Mouse (Mus musculus): Measurements from ENCODE around the gene Hdac5. TPM values are rescaled to one million over a fixed set of nuclear protein-coding genes. Genes with fewer than 3 reads are reported as not detected.

The Hdac5 gene
- polyA plus RNA-seq, 1 experiment from 2014 or later = 36.8 TPM

DNA sequence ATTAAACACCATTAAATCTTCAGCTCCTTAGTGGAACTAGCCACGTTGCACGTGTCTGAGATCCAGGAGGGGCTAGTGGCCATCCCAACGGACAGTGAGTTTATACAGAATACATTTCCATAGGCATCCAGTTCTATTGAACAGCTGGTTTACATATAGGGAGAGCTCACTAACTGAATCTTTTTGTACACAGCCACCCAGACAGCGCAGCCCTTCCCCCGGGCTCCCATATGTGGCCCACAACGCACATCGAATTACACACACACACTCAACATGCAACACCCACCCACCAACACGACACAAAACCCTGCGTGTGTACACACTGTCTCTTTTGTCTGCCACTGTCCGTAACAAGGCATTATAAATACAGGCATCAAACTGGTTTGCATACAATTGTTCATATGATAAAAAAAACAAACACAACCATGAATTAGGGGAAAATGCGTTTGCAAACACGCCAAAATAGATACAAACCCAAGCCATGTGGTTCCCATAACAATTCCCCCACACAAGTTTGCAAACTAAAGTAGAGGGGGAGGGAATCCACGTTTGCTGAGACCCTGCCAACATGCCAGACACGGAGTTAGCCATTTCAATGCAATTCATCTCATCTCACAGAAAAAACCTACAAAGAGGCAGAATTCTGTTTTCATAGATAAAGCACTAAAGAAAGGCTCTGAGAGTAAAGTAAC lies 15.8 kb upstream of the Hdac5 start:
- Histone ChIP-seq H3K4me3 (ENCODE audit: low read depth, low read length) (no peak overlapping the region; the same call in 1 of the 2 replicates), H3K27ac (ENCODE audit: low read depth, low read length) (no peak overlapping the region), H3K27me3 (ENCODE audit: control insufficient read depth, insufficient read depth, low read length) (no peaks in the 10 kb centered on the region), H3K9ac (ENCODE audit: low read length) (no peak overlapping the region), H3K4me1 (replicated peaks; ENCODE audit: control insufficient read depth, insufficient read depth, low read length) (peaks cover 16% of the 10 kb centered on the region; the same call in 1 of the 2 replicates), H3K4me2 (ENCODE audit: low read depth, low read length, severe bottlenecking) (peak overlapping the region; percentile 75; the same call in 1 of the 2 replicates), H3K9me3 (ENCODE audit: control insufficient read depth, low read length) (no peaks in the 10 kb centered on the region), H3K36me3 (ENCODE audit: control insufficient read depth, insufficient read depth, low read length) (no peaks in the 10 kb centered on the region)
- ATAC-seq (replicated peaks; ENCODE audit: low FRiP score) (no peak), DNase-seq (ENCODE audit: low spot score) (no peak)
- 62% methylated on average over 14 of the region's 14 CpGs for WGBS

DNA sequence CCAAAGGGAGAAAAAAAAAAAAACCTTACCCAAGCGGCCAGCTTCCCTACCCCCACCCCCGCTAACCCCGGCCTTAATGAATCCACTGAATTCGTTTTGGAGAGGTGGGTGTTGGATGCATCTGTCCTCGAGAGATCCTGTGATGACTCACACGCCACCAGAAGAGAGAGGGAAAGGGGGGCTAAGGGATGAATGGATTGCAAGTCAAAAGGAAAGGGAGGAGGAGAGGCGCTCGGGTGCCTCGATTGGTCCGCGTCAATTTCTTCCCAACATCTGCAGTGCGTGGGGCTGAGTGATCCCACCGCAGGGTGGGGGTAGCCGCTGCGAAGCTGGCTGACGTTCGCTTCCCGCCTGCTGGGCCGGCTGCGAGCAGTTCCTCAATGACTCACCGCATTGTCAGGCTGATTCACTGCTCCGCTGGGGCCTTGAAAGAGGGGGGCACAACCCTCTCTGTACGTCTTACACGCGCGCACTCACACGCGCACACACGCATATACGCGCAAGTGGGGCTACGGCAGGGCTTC lies 15.0 kb upstream of the Hdac5 start:
- WGBS = 2% methylated on average over 32 of the region's 32 CpGs

DNA sequence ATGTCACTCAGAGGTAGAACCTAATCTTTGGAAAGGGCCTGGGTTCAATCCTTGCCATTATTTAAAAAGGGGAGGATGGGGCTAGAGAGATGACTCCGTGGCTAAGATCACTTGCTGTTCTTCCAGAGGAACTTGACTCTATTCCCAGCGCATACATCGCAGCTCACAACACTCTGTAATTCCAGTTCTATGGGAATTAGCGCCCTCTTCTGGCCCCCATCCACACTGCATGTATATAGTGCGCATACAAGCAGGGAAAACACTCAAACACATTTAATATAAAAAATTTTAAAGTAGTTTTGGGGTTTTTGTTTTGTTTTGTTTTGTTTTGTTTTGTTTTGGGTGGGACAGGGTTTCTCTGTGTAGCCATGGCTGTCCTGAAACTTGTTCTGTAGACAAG lies 11.9 kb upstream of the Hdac5 start:
- peaks cover 9% of the 10 kb centered on the region; the same call in 1 of the 2 replicates for H3K4me1 ChIP-seq (replicated peaks; ENCODE audit: control insufficient read depth, insufficient read depth, low read length)
- no peaks in the 10 kb centered on the region for H3K36me3 ChIP-seq (ENCODE audit: control insufficient read depth, insufficient read depth, low read length)
- WGBS = 50% methylated on average over 5 of the region's 5 CpGs
- H3K27me3 ChIP-seq (ENCODE audit: control insufficient read depth, insufficient read depth, low read length) = no peaks in the 10 kb centered on the region
- DNase-seq (ENCODE audit: low spot score) (no peak), ATAC-seq (replicated peaks; ENCODE audit: low FRiP score) (no peak)
- no peak overlapping the region for H3K9ac ChIP-seq (ENCODE audit: low read length)
- no peak overlapping the region for H3K4me3 ChIP-seq (ENCODE audit: low read depth, low read length)
- no peak overlapping the region for H3K27ac ChIP-seq (ENCODE audit: low read depth, low read length)
- no peak overlapping the region for H3K4me2 ChIP-seq (ENCODE audit: low read depth, low read length, severe bottlenecking)
- no peaks in the 10 kb centered on the region for H3K9me3 ChIP-seq (ENCODE audit: control insufficient read depth, low read length)

More for the DNA sequence above, 15.0 kb upstream of the Hdac5 start:
- Histone ChIP-seq H3K9me3 (ENCODE audit: control insufficient read depth, low read length) (no peaks in the 10 kb centered on the region), H3K27ac (ENCODE audit: low read depth, low read length) (0 out of 2 replicates have a peak overlapping the region, but pooled peaks have one; percentile 4), H3K27me3 (ENCODE audit: control insufficient read depth, insufficient read depth, low read length) (no peaks in the 10 kb centered on the region), H3K4me1 (replicated peaks; ENCODE audit: control insufficient read depth, insufficient read depth, low read length) (peaks cover 16% of the 10 kb centered on the region; the same call in 1 of the 2 replicates), H3K4me3 (ENCODE audit: low read depth, low read length) (peak overlapping the region; percentile 27), H3K9ac (ENCODE audit: low read length) (peak overlapping the region; percentile 57), H3K4me2 (ENCODE audit: low read depth, low read length, severe bottlenecking) (peak overlapping the region; percentile 75), H3K36me3 (ENCODE audit: control insufficient read depth, insufficient read depth, low read length) (no peaks in the 10 kb centered on the region)
- ATAC-seq (replicated peaks; ENCODE audit: low FRiP score) (peak; percentile 50; the same call in 1 of the 2 replicates), DNase-seq (ENCODE audit: low spot score) (peak; percentile 78)

DNA sequence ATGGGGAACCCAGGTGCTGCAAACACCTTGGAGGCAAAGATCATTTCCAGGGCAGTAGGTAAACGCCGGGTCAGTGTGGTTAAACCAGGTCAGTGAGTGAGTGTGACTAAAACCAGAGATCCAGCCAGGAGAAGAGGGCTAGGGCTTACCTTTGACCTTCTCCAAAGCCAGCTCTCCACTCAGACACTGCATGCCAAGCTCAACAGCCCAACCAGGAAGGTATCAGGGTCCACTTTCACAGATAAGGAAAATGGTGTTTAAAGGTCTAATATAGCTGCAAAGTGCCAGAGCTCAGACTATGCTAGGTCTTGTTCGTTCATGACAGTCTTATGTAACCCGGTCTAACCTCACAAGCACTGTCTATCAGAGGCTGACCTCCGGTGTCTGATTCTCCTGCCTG lies 11.3 kb upstream of the Hdac5 start:
- Histone ChIP-seq H3K4me2 (ENCODE audit: low read depth, low read length, severe bottlenecking) (no peak overlapping the region), H3K36me3 (ENCODE audit: control insufficient read depth, insufficient read depth, low read length) (no peaks in the 10 kb centered on the region), H3K27ac (ENCODE audit: low read depth, low read length) (no peak overlapping the region), H3K9ac (ENCODE audit: low read length) (no peak overlapping the region), H3K4me3 (ENCODE audit: low read depth, low read length) (no peak overlapping the region), H3K4me1 (replicated peaks; ENCODE audit: control insufficient read depth, insufficient read depth, low read length) (peaks cover 9% of the 10 kb centered on the region; the same call in 1 of the 2 replicates), H3K9me3 (ENCODE audit: control insufficient read depth, low read length) (no peaks in the 10 kb centered on the region), H3K27me3 (ENCODE audit: control insufficient read depth, insufficient read depth, low read length) (no peaks in the 10 kb centered on the region)
- 92% methylated on average over 5 of the region's 5 CpGs for WGBS
- no peak for DNase-seq (ENCODE audit: low spot score)
- ATAC-seq (replicated peaks; ENCODE audit: low FRiP score) = no peak

DNA sequence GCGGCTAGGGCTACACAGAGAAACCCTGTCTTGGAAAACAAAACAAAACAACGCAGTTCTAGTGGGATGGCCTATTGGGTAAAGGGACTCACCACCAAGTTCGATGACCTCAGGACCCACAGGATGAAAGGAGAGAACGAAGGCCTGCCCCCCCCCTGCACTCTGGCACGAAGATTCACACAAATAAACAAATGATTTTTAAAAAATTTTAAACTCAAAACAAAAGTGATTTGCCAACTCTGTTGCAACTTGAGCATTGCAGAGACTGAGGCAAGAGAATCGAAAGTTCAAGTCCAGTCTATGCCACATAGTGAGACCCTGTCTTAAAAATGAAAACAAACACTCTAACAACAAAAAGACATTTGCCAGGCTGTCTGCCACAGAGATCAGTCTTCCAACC lies 10.7 kb upstream of the Hdac5 start:
- Histone ChIP-seq H3K27me3 (ENCODE audit: control insufficient read depth, insufficient read depth, low read length) (no peaks in the 10 kb centered on the region), H3K4me1 (replicated peaks; ENCODE audit: control insufficient read depth, insufficient read depth, low read length) (peaks cover 8% of the 10 kb centered on the region; the same call in 1 of the 2 replicates), H3K36me3 (ENCODE audit: control insufficient read depth, insufficient read depth, low read length) (no peaks in the 10 kb centered on the region), H3K4me3 (ENCODE audit: low read depth, low read length) (no peak overlapping the region), H3K27ac (ENCODE audit: low read depth, low read length) (no peak overlapping the region), H3K9me3 (ENCODE audit: control insufficient read depth, low read length) (no peaks in the 10 kb centered on the region), H3K4me2 (ENCODE audit: low read depth, low read length, severe bottlenecking) (no peak overlapping the region), H3K9ac (ENCODE audit: low read length) (no peak overlapping the region)
- WGBS = 87% methylated on average over 6 of the region's 6 CpGs
- DNase-seq (ENCODE audit: low spot score) (no peak), ATAC-seq (replicated peaks; ENCODE audit: low FRiP score) (no peak)

DNA sequence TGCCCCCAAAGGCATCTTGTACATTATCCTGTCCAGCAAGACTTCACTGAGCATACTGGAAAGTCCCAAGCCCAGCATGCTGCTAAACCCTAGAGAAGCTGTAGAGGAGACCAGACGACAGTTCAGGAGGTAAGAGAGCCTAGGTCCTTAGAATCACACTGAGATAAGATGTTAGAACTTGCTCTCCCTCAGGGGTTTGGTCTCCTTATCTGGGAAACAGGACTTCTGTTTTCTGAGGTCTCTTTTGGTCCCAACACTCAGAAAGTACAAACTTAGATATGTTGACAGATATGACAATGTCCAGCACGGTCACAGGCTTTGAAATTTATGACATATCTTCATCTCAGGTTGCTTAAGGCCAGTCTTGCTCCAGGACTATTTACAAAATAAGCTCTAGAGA lies 6.1 kb upstream of the Hdac5 start:
- no peak for ATAC-seq (replicated peaks; ENCODE audit: low FRiP score)
- 82% methylated on average over 2 of the region's 2 CpGs for WGBS
- no peak overlapping the region for H3K9ac ChIP-seq (ENCODE audit: low read length)
- no peaks in the 10 kb centered on the region for H3K9me3 ChIP-seq (ENCODE audit: control insufficient read depth, low read length)
- no peaks in the 10 kb centered on the region for H3K36me3 ChIP-seq (ENCODE audit: control insufficient read depth, insufficient read depth, low read length)
- no peak overlapping the region for H3K27ac ChIP-seq (ENCODE audit: low read depth, low read length)
- H3K4me2 ChIP-seq (ENCODE audit: low read depth, low read length, severe bottlenecking) = no peak overlapping the region
- H3K4me1 ChIP-seq (replicated peaks; ENCODE audit: control insufficient read depth, insufficient read depth, low read length) = no peaks in the 10 kb centered on the region
- H3K27me3 ChIP-seq (ENCODE audit: control insufficient read depth, insufficient read depth, low read length) = no peaks in the 10 kb centered on the region
- no peak overlapping the region for H3K4me3 ChIP-seq (ENCODE audit: low read depth, low read length)
- no peak for DNase-seq (ENCODE audit: low spot score)

DNA sequence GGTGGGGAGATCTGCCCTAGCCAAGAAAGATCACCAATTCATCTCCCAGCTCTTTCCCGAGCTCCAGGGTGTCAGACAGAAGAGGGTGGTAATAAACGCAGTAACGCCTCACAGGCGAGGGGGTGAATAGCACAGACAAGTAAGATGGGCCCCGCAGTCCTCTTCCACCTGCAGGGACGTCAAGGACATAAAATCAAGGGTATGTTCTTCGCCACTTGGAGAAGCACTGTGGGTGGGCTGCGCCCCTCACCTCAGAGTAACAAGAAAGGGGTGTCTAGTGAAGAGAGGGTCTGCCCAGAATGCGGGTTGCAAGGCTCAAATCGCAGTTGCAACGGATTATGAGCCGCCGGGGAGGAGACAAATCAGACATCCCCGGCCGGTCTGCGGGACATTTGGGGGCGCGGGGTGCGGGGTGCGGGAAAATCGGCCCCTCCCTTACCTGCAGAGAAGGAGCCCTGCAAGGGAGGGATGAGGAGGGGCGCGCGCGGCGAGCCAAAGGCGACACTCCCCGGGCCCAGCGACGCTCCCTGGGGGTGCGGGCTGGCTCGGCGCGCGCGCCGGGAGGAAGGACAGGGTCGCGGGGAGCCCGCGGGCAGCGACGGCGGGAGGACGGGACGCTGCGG lies 524 bp downstream of the Hdac5 start:
- DNase-seq (ENCODE audit: low spot score) (peak; percentile 70), ATAC-seq (replicated peaks; ENCODE audit: low FRiP score) (no peak)
- H3K27ac ChIP-seq (ENCODE audit: low read depth, low read length) = peak overlapping the region; percentile 75
- WGBS = under 1% methylated on average over 42 of the region's 47 CpGs
- peak overlapping the region; percentile 84 for H3K4me2 ChIP-seq (ENCODE audit: low read depth, low read length, severe bottlenecking)
- no peaks in the 10 kb centered on the region for H3K9me3 ChIP-seq (ENCODE audit: control insufficient read depth, low read length)
- H3K9ac ChIP-seq (ENCODE audit: low read length) = peak overlapping the region; percentile 80
- H3K4me1 ChIP-seq (replicated peaks; ENCODE audit: control insufficient read depth, insufficient read depth, low read length) = peaks cover 38% of the 10 kb centered on the region
- no peaks in the 10 kb centered on the region for H3K36me3 ChIP-seq (ENCODE audit: control insufficient read depth, insufficient read depth, low read length)
- H3K27me3 ChIP-seq (ENCODE audit: control insufficient read depth, insufficient read depth, low read length) = no peaks in the 10 kb centered on the region; the same call in 1 of the 2 replicates
- H3K4me3 ChIP-seq (ENCODE audit: low read depth, low read length) = peak overlapping the region; percentile 93

DNA sequence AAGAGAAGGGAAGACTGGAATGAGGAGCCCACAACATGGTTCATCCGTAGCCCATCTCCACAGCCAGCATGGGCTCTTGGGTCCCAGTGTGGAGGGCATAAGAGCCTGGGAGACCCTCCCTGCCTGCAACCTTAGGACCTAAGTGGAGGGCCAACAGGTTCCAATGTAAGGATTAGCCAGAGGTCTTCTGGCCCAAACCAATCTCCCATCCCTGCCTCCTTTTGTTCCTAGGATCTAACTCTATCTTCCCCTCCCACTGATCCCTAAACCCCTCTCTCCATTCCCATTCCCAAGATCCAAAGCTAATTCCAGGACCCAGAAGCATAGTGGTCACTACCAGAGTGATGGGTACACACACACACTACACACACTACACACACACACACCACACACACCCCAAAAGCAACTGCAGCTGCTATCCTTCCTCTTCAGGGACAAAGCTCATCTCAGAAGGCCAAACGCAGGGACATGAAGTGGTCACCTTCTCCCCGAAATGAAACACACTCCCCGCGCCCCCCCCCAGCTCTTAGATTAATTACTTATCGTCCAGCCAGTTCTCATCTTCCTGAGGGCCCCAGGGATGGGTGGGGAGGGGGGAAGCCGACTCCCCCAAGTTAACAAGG lies 1.2 kb downstream of the Hdac5 start:
- Histone ChIP-seq H3K4me1 (replicated peaks; ENCODE audit: control insufficient read depth, insufficient read depth, low read length) (peaks cover 40% of the 10 kb centered on the region), H3K4me2 (ENCODE audit: low read depth, low read length, severe bottlenecking) (peak overlapping the region; percentile 84), H3K4me3 (ENCODE audit: low read depth, low read length) (peak overlapping the region; percentile 93), H3K27ac (ENCODE audit: low read depth, low read length) (peak overlapping the region; percentile 75), H3K27me3 (ENCODE audit: control insufficient read depth, insufficient read depth, low read length) (no peaks in the 10 kb centered on the region; the same call in 1 of the 2 replicates), H3K9ac (ENCODE audit: low read length) (peak overlapping the region; percentile 80), H3K36me3 (ENCODE audit: control insufficient read depth, insufficient read depth, low read length) (no peaks in the 10 kb centered on the region), H3K9me3 (ENCODE audit: control insufficient read depth, low read length) (no peaks in the 10 kb centered on the region)
- 14% methylated on average over 7 of the region's 7 CpGs for WGBS
- DNase-seq (ENCODE audit: low spot score) = no peak
- ATAC-seq (replicated peaks; ENCODE audit: low FRiP score) = no peak

Measured in forebrain, embryonic 11.5 days (tissue).